Mouse (Mus musculus) C2C12 (cell line): ENCODE measurements around the gene Dpf3. TPM values are rescaled to one million over a fixed set of nuclear protein-coding genes. Genes with fewer than 3 reads are reported as not detected.

Experiments used
- H3K27me3 ChIP-seq: one replicate; pipeline ENCODE4 v1.6.1; 2011; ENCODE audit not compliant: control insufficient read depth, insufficient read depth, insufficient read length
- H3K36me3 ChIP-seq: one replicate; pipeline ENCODE4 v1.6.1; 2011; ENCODE audit not compliant: control insufficient read depth, insufficient read depth
- H3K4me3 ChIP-seq: one replicate; pipeline ENCODE4 v1.5.1; 2011; ENCODE audit warnings: mild to moderate bottlenecking, control low read depth; ENCODE audit not compliant: poor library complexity, insufficient read depth, severe bottlenecking
- H3K79me2 ChIP-seq: one replicate; pipeline ENCODE4 v1.6.1; 2011; ENCODE audit not compliant: control insufficient read depth, insufficient read depth
- H3K79me3 ChIP-seq: one replicate; pipeline ENCODE4 v1.6.1; 2011; ENCODE audit warnings: low read depth, control low read depth
- H3ac ChIP-seq: one replicate; pipeline ENCODE3; 2011; ENCODE audit warnings: low read depth; ENCODE audit not compliant: control insufficient read depth, insufficient read length
- CEBPB ChIP-seq: IDR thresholded peaks from one replicate; pipeline ENCODE4 v1.6.1; 2011; ENCODE audit warnings: low read depth, mild to moderate bottlenecking, control low read depth, moderate library complexity
- CTCF ChIP-seq: IDR thresholded peaks from one replicate; pipeline ENCODE4 v1.5.1; 2011; ENCODE audit not compliant: control insufficient read depth, insufficient read depth, insufficient read length
- FOSL1 ChIP-seq: IDR thresholded peaks from one replicate; pipeline ENCODE4 v1.8.0; 2011; ENCODE audit warnings: mild to moderate bottlenecking, low read length; ENCODE audit not compliant: poor library complexity, insufficient read depth, severe bottlenecking
- MAX ChIP-seq: IDR thresholded peaks from one replicate; pipeline ENCODE4 v1.6.1; 2011; ENCODE audit warnings: mild to moderate bottlenecking, control low read depth
- MYOD1 ChIP-seq: IDR thresholded peaks from one replicate; pipeline ENCODE4 v1.6.1; 2011; ENCODE audit warnings: low read depth; ENCODE audit not compliant: control insufficient read depth, insufficient read length
- MYOG ChIP-seq: IDR thresholded peaks from one replicate; pipeline ENCODE4 v1.6.1; 2011; ENCODE audit not compliant: control insufficient read depth, insufficient read length; ENCODE audit errors: extremely low read depth
- USF1 ChIP-seq: IDR thresholded peaks from one replicate; pipeline ENCODE4 v1.6.1; 2011; ENCODE audit warnings: low read depth, mild to moderate bottlenecking, control low read depth, moderate library complexity
- polyA plus RNA-seq: library from polyadenylated mRNA; unstranded; fragments of >200 nt; fragmentation: generic; extraction: Trizol; gene quantifications from one replicate; pipeline ENCODE4 v1.2.1, GENCODE M21; 2012; ENCODE audit warnings: missing spikeins

Gene Dpf3
- polyA plus RNA-seq, 1 experiment: 0.25 TPM

GRCm38 (mm10) chr12:83352640-83353039, 134.9 kb downstream of the Dpf3 start:
- Histone ChIP-seq H3ac (no peak overlapping the region), H3K79me3 (no peaks in the 10 kb centered on the region), H3K79me2 (no peaks in the 10 kb centered on the region), H3K27me3 (no peaks in the 10 kb centered on the region), H3K36me3 (no peaks in the 10 kb centered on the region), H3K4me3 (no peak overlapping the region)
- no peak for TF ChIP-seq MYOG
- TF ChIP-seq CTCF: no peak
- TF ChIP-seq MYOD1: no peak
- TF ChIP-seq CEBPB: no peak
- TF ChIP-seq USF1: no peak
- TF ChIP-seq MAX: no peak
- TF ChIP-seq FOSL1: no peak

- no peak for TF ChIP-seq CEBPB
- TF ChIP-seq USF1: no peak
- H3ac ChIP-seq: no peak overlapping the region
- no peaks in the 10 kb centered on the region for H3K79me3 ChIP-seq
- no peak overlapping the region for H3K4me3 ChIP-seq
- no peaks in the 10 kb centered on the region for H3K27me3 ChIP-seq
- H3K79me2 ChIP-seq: no peaks in the 10 kb centered on the region
- H3K36me3 ChIP-seq: no peaks in the 10 kb centered on the region
Measured at GRCm38 (mm10) chr12:83349736-83350135, 137.8 kb downstream of the Dpf3 start.

- Histone ChIP-seq H3K4me3 (no peak overlapping the region), H3K27me3 (no peaks in the 10 kb centered on the region), H3ac (no peak overlapping the region), H3K79me3 (no peaks in the 10 kb centered on the region), H3K36me3 (no peaks in the 10 kb centered on the region), H3K79me2 (no peaks in the 10 kb centered on the region)
- TF ChIP-seq CTCF (no peak), MYOG (no peak), FOSL1 (no peak), CEBPB (no peak), MYOD1 (no peak), USF1 (no peak), MAX (no peak)
Measured at GRCm38 (mm10) chr12:83348246-83348645, 139.3 kb downstream of the Dpf3 start.

GRCm38 (mm10) chr12:83342875-83343185, 144.7 kb downstream of the Dpf3 start:
- Histone ChIP-seq H3K27me3 (no peaks in the 10 kb centered on the region), H3K36me3 (no peaks in the 10 kb centered on the region), H3ac (no peak overlapping the region), H3K79me2 (no peaks in the 10 kb centered on the region), H3K79me3 (no peaks in the 10 kb centered on the region), H3K4me3 (no peak overlapping the region)
- no peak for TF ChIP-seq FOSL1
- no peak for TF ChIP-seq CTCF
- TF ChIP-seq MYOG: no peak
- TF ChIP-seq CEBPB: no peak
- no peak for TF ChIP-seq MYOD1
- TF ChIP-seq MAX: no peak
- TF ChIP-seq USF1: no peak

- Histone ChIP-seq H3K36me3 (no peaks in the 10 kb centered on the region), H3K79me2 (no peaks in the 10 kb centered on the region), H3K4me3 (no peak overlapping the region), H3ac (no peak overlapping the region), H3K27me3 (no peaks in the 10 kb centered on the region), H3K79me3 (no peaks in the 10 kb centered on the region)
- no peak for TF ChIP-seq CEBPB
- no peak for TF ChIP-seq CTCF
- TF ChIP-seq MYOD1: no peak
Measured at GRCm38 (mm10) chr12:83342035-83342874, 145.3 kb downstream of the Dpf3 start.

GRCm38 (mm10) chr12:83340960-83341359, 146.6 kb downstream of the Dpf3 start:
- no peak overlapping the region for H3ac ChIP-seq
- H3K36me3 ChIP-seq: no peaks in the 10 kb centered on the region
- H3K79me3 ChIP-seq: no peaks in the 10 kb centered on the region
- H3K4me3 ChIP-seq: no peak overlapping the region
- no peak for TF ChIP-seq CEBPB
- no peak for TF ChIP-seq MYOD1
- TF ChIP-seq CTCF: no peak
- no peak for TF ChIP-seq FOSL1
- TF ChIP-seq MAX: no peak
- TF ChIP-seq USF1: no peak
- TF ChIP-seq MYOG: no peak
- no peaks in the 10 kb centered on the region for H3K79me2 ChIP-seq
- H3K27me3 ChIP-seq: no peaks in the 10 kb centered on the region
